Mouse (Mus musculus) liver, adult 2 months (tissue): ENCODE measurements at regions not wholly inside any gene's neighbourhood (a gene's known extent, or its start where the extent isn't known, plus 50 kb on each side); places are given as distances from the start of the nearest gene placed in this dataset.

Source experiments
- CTCF ChIP-seq: fragments of 200-500 bp; IDR thresholded peaks from 2 replicates; pipeline ENCODE4 v1.5.1; 2011; ENCODE audit warnings: low read depth, low read length, control low read depth
- POLR2A ChIP-seq: fragments of 200-500 bp; IDR thresholded peaks from 2 replicates; pipeline ENCODE4 v1.6.1; 2011; ENCODE audit warnings: low read length, control low read depth; ENCODE audit not compliant: insufficient read depth; ENCODE audit errors: extremely low read depth

DNA sequence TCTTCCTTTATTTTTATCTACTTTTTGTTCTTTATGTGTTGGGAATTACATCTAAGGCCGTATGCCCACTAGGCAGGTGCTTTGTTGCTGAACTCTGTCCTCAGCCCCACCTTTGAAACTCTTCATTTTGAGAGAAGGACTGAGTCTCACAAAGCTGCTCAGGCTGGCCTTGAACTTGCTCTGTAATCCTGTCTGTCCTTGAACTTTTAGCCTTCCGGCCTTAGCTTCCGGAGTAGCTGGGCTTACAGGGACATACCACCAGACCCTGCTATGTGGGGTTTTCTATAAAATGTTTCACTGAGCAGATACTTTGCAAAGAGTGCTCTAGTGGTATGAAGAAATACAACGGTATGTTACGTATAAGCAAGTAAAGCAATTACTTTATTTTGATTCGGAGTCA is 62.2 kb upstream of the Hmcn1 start:
- no peak for TF ChIP-seq CTCF
- no peak for TF ChIP-seq POLR2A
